Mouse (Mus musculus): ENCODE measurements around the gene Lrrc4. TPM values are rescaled to one million over a fixed set of nuclear protein-coding genes. Genes with fewer than 3 reads are reported as not detected.

Lrrc4 gene
- polyA plus RNA-seq, 1 experiment from 2014 or later: 1.1 TPM

DNA sequence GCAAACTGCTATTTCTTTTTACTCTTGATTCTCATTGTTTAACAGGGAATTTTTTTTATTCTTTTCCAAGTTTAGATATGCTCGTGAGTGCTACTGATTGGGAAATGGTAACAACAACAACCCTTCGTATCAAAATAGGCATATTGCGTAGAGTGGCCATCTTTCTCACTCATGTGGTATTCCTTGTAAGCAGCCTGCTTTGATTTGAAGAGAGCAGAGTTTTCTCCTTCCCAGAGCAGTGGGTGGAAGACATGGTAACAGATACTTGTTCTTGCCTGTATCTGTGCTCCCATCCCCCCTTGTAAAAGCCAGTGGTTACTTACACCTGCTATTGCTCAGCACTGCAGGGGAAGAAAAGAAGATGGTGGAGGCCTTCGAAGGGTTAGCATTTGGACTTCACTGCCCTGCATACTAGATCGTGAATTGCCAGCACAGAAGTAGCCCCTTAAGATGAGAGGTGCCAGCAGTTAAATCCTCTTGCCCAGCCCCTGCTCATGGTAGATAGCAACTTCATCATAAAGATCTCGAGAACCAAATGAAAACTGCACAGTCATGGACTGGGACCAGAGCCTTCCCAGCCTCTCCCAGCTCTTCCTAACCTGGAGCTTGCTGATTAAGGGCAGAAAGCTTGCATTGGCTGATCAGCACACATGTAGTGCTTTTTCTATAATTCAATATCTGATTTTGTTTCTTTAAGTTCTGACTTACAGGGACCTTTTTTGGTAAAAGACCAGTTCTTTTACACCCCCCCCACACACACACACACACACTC is 77.2 kb downstream of the Lrrc4 start:
- Histone ChIP-seq H3K4me1 (ENCODE audit: control insufficient read depth, insufficient read depth, low read length) (no peaks in the 10 kb centered on the region), H3K27me3 (ENCODE audit: control insufficient read depth, insufficient read depth, low read length) (no peaks in the 10 kb centered on the region), H3K9me3 (replicated peaks; ENCODE audit: control insufficient read depth, low read length) (no peaks in the 10 kb centered on the region), H3K4me3 (ENCODE audit: low read depth, low read length) (no peak overlapping the region), H3K9ac (replicated peaks; ENCODE audit: low read length) (no peak overlapping the region), H3K36me3 (replicated peaks; ENCODE audit: control insufficient read depth, insufficient read depth, low read depth, low read length) (no peaks in the 10 kb centered on the region), H3K4me2 (ENCODE audit: low read depth, low read length) (no peak overlapping the region), H3K27ac (replicated peaks; ENCODE audit: low read depth, low read length) (no peak overlapping the region)
- DNase-seq (ENCODE audit: low spot score) (no peak), ATAC-seq (replicated peaks; ENCODE audit: insufficient number of reproducible peaks, low FRiP score, low TSS enrichment, low read depth) (no peak)
- 78% methylated on average over 6 of the region's 6 CpGs for WGBS

DNA sequence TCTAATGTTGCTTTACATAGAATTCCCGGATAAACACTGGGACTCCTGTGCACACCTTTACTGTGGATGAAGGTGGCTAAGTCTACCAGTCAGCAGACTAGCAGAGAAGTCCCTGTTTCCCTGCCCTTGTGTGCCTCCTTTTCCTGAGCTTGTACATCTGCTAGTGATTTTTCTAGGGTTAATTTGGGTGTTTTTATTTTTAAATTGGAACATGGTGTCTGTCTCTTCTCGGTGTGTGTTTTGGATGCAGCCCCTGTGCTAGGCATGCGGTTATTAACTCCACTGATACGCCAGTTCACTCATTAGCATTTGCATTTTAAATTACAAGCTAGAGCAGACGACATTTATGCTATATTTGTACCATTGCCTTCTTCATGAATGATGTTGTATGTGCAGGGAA is 77.9 kb downstream of the Lrrc4 start:
- DNase-seq (ENCODE audit: low spot score): peak; percentile 38
- no peaks in the 10 kb centered on the region for H3K36me3 ChIP-seq (replicated peaks; ENCODE audit: control insufficient read depth, insufficient read depth, low read depth, low read length)
- H3K27me3 ChIP-seq (ENCODE audit: control insufficient read depth, insufficient read depth, low read length): no peaks in the 10 kb centered on the region
- ATAC-seq (replicated peaks; ENCODE audit: insufficient number of reproducible peaks, low FRiP score, low TSS enrichment, low read depth): no peak
- no peaks in the 10 kb centered on the region for H3K4me1 ChIP-seq (ENCODE audit: control insufficient read depth, insufficient read depth, low read length)
- H3K9ac ChIP-seq (replicated peaks; ENCODE audit: low read length): no peak overlapping the region
- no peaks in the 10 kb centered on the region for H3K9me3 ChIP-seq (replicated peaks; ENCODE audit: control insufficient read depth, low read length)
- H3K4me3 ChIP-seq (ENCODE audit: low read depth, low read length): no peak overlapping the region
- H3K27ac ChIP-seq (replicated peaks; ENCODE audit: low read depth, low read length): no peak overlapping the region
- 45% methylated on average over 5 of the region's 5 CpGs for WGBS
- no peak overlapping the region for H3K4me2 ChIP-seq (ENCODE audit: low read depth, low read length)

DNA sequence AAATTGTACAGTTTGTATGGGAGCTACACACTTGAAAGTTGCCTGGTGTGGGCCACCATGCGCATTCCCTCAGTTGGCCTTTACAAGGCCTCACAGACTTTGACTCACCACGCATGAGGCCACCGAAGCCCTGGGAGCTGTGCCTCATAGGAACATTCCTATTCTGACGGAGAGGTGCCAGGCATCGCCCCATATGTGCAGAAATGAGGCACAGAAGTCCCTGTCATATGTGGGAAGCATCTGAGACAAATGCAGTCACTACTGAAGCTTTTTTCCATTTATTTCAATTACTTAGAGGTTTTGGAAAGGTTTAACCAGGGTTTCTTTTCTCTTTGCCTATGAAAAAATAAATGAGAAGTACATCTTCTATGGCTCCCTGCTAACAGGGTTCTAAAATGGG is 78.3 kb downstream of the Lrrc4 start:
- ATAC-seq (replicated peaks; ENCODE audit: insufficient number of reproducible peaks, low FRiP score, low TSS enrichment, low read depth): no peak
- H3K9ac ChIP-seq (replicated peaks; ENCODE audit: low read length): no peak overlapping the region
- no peaks in the 10 kb centered on the region for H3K4me1 ChIP-seq (ENCODE audit: control insufficient read depth, insufficient read depth, low read length)
- no peaks in the 10 kb centered on the region for H3K9me3 ChIP-seq (replicated peaks; ENCODE audit: control insufficient read depth, low read length)
- H3K4me3 ChIP-seq (ENCODE audit: low read depth, low read length): no peak overlapping the region
- no peak for DNase-seq (ENCODE audit: low spot score)
- no peaks in the 10 kb centered on the region for H3K27me3 ChIP-seq (ENCODE audit: control insufficient read depth, insufficient read depth, low read length)
- no peaks in the 10 kb centered on the region for H3K36me3 ChIP-seq (replicated peaks; ENCODE audit: control insufficient read depth, insufficient read depth, low read depth, low read length)
- no peak overlapping the region for H3K4me2 ChIP-seq (ENCODE audit: low read depth, low read length)
- H3K27ac ChIP-seq (replicated peaks; ENCODE audit: low read depth, low read length): no peak overlapping the region
- 87% methylated on average over 5 of the region's 5 CpGs for WGBS

DNA sequence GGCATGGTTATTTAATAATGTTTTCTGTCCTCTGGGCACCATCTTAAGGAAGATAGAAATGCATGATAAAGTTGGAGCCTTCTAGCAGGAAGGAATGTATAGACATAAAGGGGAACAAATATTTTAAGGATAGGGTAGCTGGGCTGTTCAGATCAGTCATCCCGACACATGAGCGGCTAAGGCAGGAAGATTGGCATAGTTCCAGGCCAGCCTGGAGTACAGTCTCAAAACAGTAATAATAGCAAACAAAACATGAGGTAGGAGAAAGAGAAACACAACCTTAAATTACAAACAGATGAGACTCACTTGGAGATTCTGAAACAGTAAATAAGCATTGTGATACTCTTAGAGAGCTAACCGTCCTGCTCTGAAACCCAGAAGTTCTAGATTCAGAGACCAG is 80.4 kb downstream of the Lrrc4 start:
- Histone ChIP-seq H3K27ac (replicated peaks; ENCODE audit: low read depth, low read length) (no peak overlapping the region), H3K4me1 (ENCODE audit: control insufficient read depth, insufficient read depth, low read length) (no peaks in the 10 kb centered on the region), H3K4me2 (ENCODE audit: low read depth, low read length) (no peak overlapping the region), H3K36me3 (replicated peaks; ENCODE audit: control insufficient read depth, insufficient read depth, low read depth, low read length) (no peaks in the 10 kb centered on the region), H3K27me3 (ENCODE audit: control insufficient read depth, insufficient read depth, low read length) (no peaks in the 10 kb centered on the region), H3K9me3 (replicated peaks; ENCODE audit: control insufficient read depth, low read length) (no peaks in the 10 kb centered on the region), H3K4me3 (ENCODE audit: low read depth, low read length) (no peak overlapping the region), H3K9ac (replicated peaks; ENCODE audit: low read length) (no peak overlapping the region)
- ATAC-seq (replicated peaks; ENCODE audit: insufficient number of reproducible peaks, low FRiP score, low TSS enrichment, low read depth): no peak
- WGBS: 68% methylated on average over 3 of the region's 3 CpGs
- DNase-seq (ENCODE audit: low spot score): no peak

DNA sequence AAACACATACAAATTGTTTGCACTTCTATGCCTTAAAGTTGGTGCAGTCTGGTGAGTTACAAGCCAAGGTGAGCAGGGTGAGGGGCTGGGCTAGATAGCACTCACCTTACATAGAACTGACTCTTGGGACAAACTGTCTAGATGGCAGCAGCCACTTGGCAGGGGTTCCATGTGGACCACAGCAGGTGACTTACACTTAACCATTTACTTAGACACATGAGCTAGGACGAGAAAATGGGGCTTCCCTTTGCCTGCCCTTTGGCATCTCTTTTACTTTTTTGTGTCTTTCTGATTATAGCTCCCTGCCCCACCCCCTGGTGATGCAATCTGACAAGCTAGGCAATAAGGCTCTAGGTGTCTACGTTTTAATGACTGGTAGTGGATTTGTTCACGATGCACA is 82.3 kb downstream of the Lrrc4 start:
- Histone ChIP-seq H3K4me2 (ENCODE audit: low read depth, low read length) (no peak overlapping the region), H3K9ac (replicated peaks; ENCODE audit: low read length) (no peak overlapping the region), H3K27me3 (ENCODE audit: control insufficient read depth, insufficient read depth, low read length) (no peaks in the 10 kb centered on the region), H3K9me3 (replicated peaks; ENCODE audit: control insufficient read depth, low read length) (no peaks in the 10 kb centered on the region), H3K27ac (replicated peaks; ENCODE audit: low read depth, low read length) (no peak overlapping the region), H3K36me3 (replicated peaks; ENCODE audit: control insufficient read depth, insufficient read depth, low read depth, low read length) (no peaks in the 10 kb centered on the region), H3K4me1 (ENCODE audit: control insufficient read depth, insufficient read depth, low read length) (no peaks in the 10 kb centered on the region), H3K4me3 (ENCODE audit: low read depth, low read length) (no peak overlapping the region)
- DNase-seq (ENCODE audit: low spot score) (no peak), ATAC-seq (replicated peaks; ENCODE audit: insufficient number of reproducible peaks, low FRiP score, low TSS enrichment, low read depth) (no peak)
- 77% methylated on average over 3 of the region's 3 CpGs for WGBS

DNA sequence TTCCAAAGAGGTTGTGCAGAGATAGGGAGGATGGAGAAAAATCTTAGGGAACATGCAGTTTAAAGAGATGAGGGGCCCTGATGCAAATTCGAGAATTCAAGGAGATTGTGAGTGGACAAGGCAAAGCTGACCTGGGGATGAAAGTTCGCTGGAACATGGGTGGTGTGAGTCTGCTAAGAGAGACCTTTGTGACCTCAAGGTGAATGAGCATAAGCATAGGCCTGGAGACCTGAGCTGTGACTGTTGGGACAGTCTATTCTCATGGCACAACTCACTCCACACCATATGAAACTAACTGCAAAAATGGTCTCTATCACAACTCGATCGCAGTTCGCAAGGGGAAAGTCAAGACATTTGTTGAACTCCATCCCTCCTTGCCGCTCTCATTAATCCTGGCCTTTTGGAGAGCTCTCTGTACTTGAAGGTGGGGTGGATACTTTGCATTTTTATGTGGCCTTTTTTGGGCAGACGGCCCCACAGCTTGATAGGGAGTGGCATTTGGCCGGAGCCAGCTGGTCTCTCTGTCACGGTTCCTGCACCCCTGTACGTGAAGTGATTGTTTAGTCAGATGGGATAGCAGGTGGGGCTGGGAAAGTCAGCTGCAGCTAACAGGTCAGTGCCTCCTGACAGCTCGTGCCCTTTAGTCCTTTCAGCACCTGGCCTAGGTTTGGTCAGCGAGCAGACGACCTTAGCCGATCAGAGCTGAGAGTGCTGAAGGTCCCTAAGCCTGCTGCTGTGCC is 83.4 kb downstream of the Lrrc4 start:
- H3K27ac ChIP-seq (replicated peaks; ENCODE audit: low read depth, low read length): no peak overlapping the region
- ATAC-seq (replicated peaks; ENCODE audit: insufficient number of reproducible peaks, low FRiP score, low TSS enrichment, low read depth): no peak

DNA sequence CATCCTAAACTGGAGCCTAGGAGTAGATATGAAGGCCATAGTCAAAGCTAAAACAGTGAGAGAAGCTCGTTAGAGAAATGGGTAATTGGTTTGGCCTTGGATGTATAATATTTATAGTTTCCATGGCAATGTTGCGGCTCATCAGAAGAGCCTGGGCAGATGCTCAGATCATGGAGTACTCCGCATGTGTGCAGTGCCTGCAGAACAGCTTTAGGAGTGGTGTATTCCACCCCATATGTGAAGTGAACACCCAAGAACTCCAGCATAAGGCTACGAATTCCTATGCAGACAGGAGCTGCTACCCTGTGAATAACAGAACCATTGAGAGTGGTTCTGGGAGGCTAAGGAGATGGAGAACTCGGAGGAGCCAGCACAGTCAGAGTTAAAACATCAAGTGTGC is 84.5 kb downstream of the Lrrc4 start:
- Histone ChIP-seq H3K36me3 (replicated peaks; ENCODE audit: control insufficient read depth, insufficient read depth, low read depth, low read length) (no peaks in the 10 kb centered on the region), H3K27ac (replicated peaks; ENCODE audit: low read depth, low read length) (no peak overlapping the region), H3K4me2 (ENCODE audit: low read depth, low read length) (no peak overlapping the region), H3K27me3 (ENCODE audit: control insufficient read depth, insufficient read depth, low read length) (no peaks in the 10 kb centered on the region), H3K4me3 (ENCODE audit: low read depth, low read length) (no peak overlapping the region), H3K9ac (replicated peaks; ENCODE audit: low read length) (no peak overlapping the region), H3K4me1 (ENCODE audit: control insufficient read depth, insufficient read depth, low read length) (no peaks in the 10 kb centered on the region), H3K9me3 (replicated peaks; ENCODE audit: control insufficient read depth, low read length) (no peaks in the 10 kb centered on the region)
- WGBS: 87% methylated on average over 5 of the region's 5 CpGs
- DNase-seq (ENCODE audit: low spot score): no peak
- ATAC-seq (replicated peaks; ENCODE audit: insufficient number of reproducible peaks, low FRiP score, low TSS enrichment, low read depth): no peak

More for the DNA sequence above, 83.4 kb downstream of the Lrrc4 start:
- H3K4me2 ChIP-seq (ENCODE audit: low read depth, low read length): no peak overlapping the region
- no peaks in the 10 kb centered on the region for H3K36me3 ChIP-seq (replicated peaks; ENCODE audit: control insufficient read depth, insufficient read depth, low read depth, low read length)
- WGBS: 66% methylated on average over 14 of the region's 14 CpGs
- H3K4me1 ChIP-seq (ENCODE audit: control insufficient read depth, insufficient read depth, low read length): no peaks in the 10 kb centered on the region
- H3K4me3 ChIP-seq (ENCODE audit: low read depth, low read length): no peak overlapping the region
- H3K9me3 ChIP-seq (replicated peaks; ENCODE audit: control insufficient read depth, low read length): no peaks in the 10 kb centered on the region
- no peaks in the 10 kb centered on the region for H3K27me3 ChIP-seq (ENCODE audit: control insufficient read depth, insufficient read depth, low read length)
- no peak overlapping the region for H3K9ac ChIP-seq (replicated peaks; ENCODE audit: low read length)
- DNase-seq (ENCODE audit: low spot score): no peak

DNA sequence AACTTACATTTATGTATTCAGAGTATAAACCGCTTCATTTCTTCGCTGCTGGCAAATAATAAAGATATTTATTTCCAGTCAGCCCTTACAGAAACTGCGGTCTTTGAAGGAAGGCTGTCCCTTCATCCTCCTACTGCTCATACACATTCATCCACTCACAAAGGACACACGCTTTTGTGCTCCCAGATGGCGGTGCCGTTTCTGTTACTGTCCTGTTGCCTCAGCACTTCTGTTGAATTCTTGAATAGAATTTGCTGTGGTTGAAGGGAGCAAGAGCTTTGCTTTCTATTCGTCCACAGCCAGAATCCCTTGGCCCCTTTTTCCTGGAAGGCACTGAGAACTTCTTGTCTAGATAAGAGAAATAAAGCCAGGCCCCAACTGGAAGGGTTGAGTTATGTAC is 85.7 kb downstream of the Lrrc4 start:
- ATAC-seq (replicated peaks; ENCODE audit: insufficient number of reproducible peaks, low FRiP score, low TSS enrichment, low read depth) (no peak), DNase-seq (ENCODE audit: low spot score) (no peak)
- Histone ChIP-seq H3K4me1 (ENCODE audit: control insufficient read depth, insufficient read depth, low read length) (no peaks in the 10 kb centered on the region), H3K27ac (replicated peaks; ENCODE audit: low read depth, low read length) (no peak overlapping the region), H3K36me3 (replicated peaks; ENCODE audit: control insufficient read depth, insufficient read depth, low read depth, low read length) (no peaks in the 10 kb centered on the region), H3K4me3 (ENCODE audit: low read depth, low read length) (no peak overlapping the region), H3K9ac (replicated peaks; ENCODE audit: low read length) (no peak overlapping the region), H3K9me3 (replicated peaks; ENCODE audit: control insufficient read depth, low read length) (no peaks in the 10 kb centered on the region), H3K4me2 (ENCODE audit: low read depth, low read length) (no peak overlapping the region), H3K27me3 (ENCODE audit: control insufficient read depth, insufficient read depth, low read length) (no peaks in the 10 kb centered on the region)
- WGBS: 87% methylated on average over 7 of the region's 7 CpGs

Measured in embryonic facial prominence, embryonic 11.5 days (tissue).